Mouse (Mus musculus) CD4-positive, CD25-positive, alpha-beta regulatory T cell, adult 2 months (primary cell): Measurements from ENCODE around the gene Zfp212.
"Not testable (repeated sequence)": the region's sequence is repeated elsewhere in the genome, so short reads cannot be mapped to it uniquely, and the experiment has no call there.

Source experiments
- DNase-seq: peaks from one replicate; pipeline ENCODE4 v3.0.0-alpha.2; 2012; ENCODE audit warnings: low read depth, low spot score

Gene Zfp212

GRCm38 (mm10) chr6:47942461-47942860 lies 22.2 kb downstream of the Zfp212 start:
- DNase-seq: no peak

- DNase-seq: peak; percentile 78
Measured at GRCm38 (mm10) chr6:47943021-47943691, 22.9 kb downstream of the Zfp212 start.

DNA sequence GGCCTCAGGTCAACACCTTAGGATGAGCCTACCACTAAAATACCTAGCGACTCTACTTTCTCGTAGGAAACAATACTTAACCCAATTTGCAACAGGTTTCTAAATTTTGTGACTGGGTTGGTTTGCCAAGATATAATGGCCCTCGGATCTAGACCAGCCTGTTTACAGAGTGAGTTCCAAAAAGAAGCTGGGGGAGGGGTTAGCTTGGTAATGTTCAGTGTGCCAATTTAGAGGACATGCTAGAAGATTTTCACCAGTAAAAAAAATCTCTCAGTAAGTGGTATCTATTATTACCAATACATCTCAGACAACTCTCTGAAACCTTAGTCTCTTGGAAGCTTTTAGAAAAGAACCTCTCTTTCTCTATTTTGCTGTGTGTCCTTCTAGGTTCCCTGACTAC lies 23.4 kb downstream of the Zfp212 start:
- DNase-seq: no peak

- DNase-seq: no peak
Measured at GRCm38 (mm10) chr6:47947388-47947787, 27.1 kb downstream of the Zfp212 start.

DNA sequence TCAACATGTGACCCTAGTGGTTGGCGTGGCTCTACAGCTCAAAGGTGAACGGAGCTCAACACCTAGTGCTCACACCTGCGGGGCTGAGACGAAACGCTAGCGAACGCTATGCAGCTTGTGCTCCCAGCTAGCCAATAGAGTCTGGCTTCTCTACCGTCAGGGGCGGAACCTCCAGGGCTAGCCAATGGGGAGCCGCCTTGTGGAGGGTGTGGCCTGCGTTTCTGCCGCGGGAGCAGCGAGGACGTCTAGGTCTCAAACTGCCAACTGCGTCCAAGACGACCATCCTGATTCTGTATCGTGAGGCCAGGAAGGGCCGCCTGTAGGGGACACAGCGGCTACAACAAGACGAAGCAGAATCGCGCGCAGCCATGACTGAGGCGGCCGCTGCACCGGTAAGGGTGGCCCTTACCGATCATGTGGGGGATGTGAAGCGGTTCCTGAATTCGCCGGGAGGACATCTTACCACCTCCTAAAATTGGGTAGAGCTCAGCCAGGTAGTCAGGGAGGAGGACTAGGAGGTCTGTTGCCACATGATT lies 33.0 kb downstream of the Zfp212 start, which contains the start of gene Zfp956:
Gene Zfp956 (plus strand): TSS at position 200 of the 536 bp plus-strand sequence.
- peak; percentile 95 for DNase-seq

DNA sequence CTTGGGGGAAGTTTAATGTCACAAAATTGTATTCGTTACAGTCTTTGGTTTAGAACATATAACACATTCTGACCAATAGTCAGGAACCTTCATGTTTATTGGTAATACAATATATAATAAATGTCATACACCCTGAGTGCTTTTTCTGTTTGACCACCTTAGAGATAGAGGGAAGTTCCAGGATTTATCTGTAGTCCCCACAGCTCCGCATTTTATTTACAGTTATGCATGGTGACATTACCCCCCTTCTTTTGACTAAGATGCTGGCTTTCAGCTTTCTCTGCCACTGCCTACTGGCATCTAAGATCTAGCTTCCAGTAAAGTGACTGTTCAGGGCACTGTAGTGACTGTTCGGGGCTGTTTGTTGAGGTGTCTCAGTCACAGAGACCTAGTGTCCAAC lies 34.1 kb downstream of the Zfp212 start:
- no peak for DNase-seq

- no peak for DNase-seq
Measured at GRCm38 (mm10) chr6:47957816-47958215, 37.5 kb downstream of the Zfp212 start.

DNA sequence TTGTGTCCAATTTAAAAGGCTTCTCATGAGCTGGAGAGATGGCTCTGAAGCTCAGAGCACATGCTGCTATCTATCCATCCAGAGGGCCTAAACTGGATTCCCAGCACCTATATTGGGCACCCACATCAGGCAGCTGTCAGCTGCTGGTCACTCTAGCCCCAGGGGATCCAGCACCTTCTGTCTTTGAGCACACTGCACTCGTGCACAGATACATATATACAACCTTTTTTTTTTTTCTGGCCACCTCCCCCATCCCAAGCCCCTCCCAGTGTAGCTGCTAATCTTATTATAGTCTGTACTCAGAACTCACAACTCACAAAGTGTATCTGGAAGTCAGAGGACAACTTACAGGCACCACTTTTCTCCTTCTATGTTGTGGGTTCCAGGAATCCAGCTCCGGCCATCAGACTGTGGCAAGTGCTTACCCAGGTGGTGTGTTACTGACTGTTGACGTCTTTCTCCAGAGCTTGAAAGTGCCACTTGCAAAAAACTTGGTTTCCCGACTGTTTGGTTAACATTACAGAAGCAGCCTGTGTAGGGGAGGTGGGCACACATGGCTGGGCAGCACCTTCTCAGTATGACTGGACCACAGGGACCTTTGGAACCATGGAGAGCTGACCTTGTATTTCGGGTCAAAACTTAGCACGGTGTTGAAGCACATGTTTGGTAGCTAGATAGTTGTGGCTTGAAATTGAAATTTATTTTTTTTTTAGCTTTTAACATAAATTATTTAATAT lies 40.6 kb downstream of the Zfp212 start:
- no peak for DNase-seq

DNA sequence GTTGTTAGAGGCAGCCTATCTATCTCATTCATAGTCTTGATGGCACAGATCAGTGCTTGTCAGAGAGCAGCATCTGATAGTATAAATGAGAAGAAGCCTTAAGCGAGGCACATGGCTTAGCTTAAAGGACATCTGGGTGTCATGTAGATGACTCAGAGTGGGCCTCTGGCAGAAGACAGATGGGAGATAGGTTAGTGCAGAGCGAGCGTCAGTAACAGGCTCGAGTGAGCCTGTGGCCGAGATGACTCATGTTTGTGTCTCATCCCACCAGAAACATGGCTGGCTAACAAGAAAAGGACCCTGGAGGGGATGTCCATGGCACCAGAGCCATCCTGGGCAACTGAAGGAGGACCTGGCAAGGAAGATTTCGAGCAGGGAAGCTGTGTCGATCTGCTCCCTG lies 42.8 kb downstream of the Zfp212 start:
- no peak for DNase-seq

- not testable (repeated sequence) for DNase-seq
Measured at GRCm38 (mm10) chr6:47968166-47968565, 47.9 kb downstream of the Zfp212 start.

GRCm38 (mm10) chr6:47974599-47974998 lies 54.3 kb downstream of the Zfp212 start:
- peak; percentile 39 for DNase-seq

DNA sequence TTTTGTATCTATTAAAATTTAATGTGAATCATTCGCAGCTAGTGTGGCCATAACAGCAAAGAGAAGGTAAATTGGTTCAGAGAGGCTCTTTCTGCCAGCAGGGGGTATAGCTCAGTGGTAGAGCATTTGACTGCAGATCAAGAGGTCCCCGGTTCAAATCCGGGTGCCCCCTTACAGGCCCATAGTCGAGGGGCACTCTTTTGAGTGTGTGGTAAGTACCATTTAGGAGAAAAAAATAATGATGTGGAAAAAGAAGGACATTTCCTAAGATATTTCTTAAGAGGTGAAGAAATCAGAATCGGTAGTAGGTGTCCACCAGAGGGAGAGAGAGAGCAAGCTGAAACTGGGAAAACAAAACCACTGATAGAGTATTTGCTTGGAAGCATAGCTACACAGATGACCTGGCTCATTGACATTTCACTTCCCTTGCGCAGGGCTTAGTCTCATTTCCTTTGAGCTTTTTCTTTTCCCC lies 58.7 kb downstream of the Zfp212 start:
- peak; percentile 59 for DNase-seq
